Mouse (Mus musculus) limb, embryonic 14.5 days (tissue): ENCODE measurements around the gene Gm3417. TPM values are rescaled to one million over a fixed set of nuclear protein-coding genes. Genes with fewer than 3 reads are reported as not detected.
"Not testable (repeated sequence)": the region's sequence is repeated elsewhere in the genome, so short reads cannot be mapped to it uniquely, and the experiment has no call there.

ENCODE experiments used
- ATAC-seq: fragments of 200-750 bp; cut with Nextera tagmentation; 2 replicates; pipeline ENCODE4 v1.8.0; 2017; ENCODE audit warnings: low read depth, moderate number of reproducible peaks, moderate TSS enrichment; ENCODE audit not compliant: low FRiP score
- DNase-seq: peaks from one replicate; pipeline ENCODE4 v3.0.0-alpha.2; 2015; ENCODE audit warnings: low spot score
- H3K27ac ChIP-seq: fragments of 300-500 bp; sonication (generic); replicated peaks from 2 replicates; pipeline ENCODE4 v1.5.1; 2014; ENCODE audit warnings: low read depth, mild to moderate bottlenecking, low read length, moderate library complexity, mixed read lengths
- H3K27me3 ChIP-seq: fragments of 300-500 bp; sonication (generic); 2 replicates; pipeline ENCODE4 v1.6.1; 2014; ENCODE audit warnings: low read length, mixed read lengths; ENCODE audit not compliant: control insufficient read depth, insufficient read depth
- H3K36me3 ChIP-seq: fragments of 300-500 bp; sonication (generic); 2 replicates; pipeline ENCODE4 v1.6.1; 2014; ENCODE audit warnings: mild to moderate bottlenecking, low read length, moderate library complexity, mixed read lengths; ENCODE audit not compliant: control insufficient read depth, insufficient read depth
- H3K4me1 ChIP-seq: fragments of 300-500 bp; sonication (generic); 2 replicates; pipeline ENCODE4 v1.6.1; 2014; ENCODE audit warnings: antibody characterized with exemption, low read length, mixed read lengths; ENCODE audit not compliant: control insufficient read depth, insufficient read depth
- H3K4me2 ChIP-seq: fragments of 300-500 bp; sonication (generic); replicated peaks from 2 replicates; pipeline ENCODE4 v1.6.1; 2014; ENCODE audit warnings: low read depth, mild to moderate bottlenecking, low read length, moderate library complexity; ENCODE audit not compliant: severe bottlenecking
- H3K4me3 ChIP-seq: fragments of 300-500 bp; sonication (generic); replicated peaks from 2 replicates; pipeline ENCODE4 v1.5.1; 2014; ENCODE audit warnings: low read length
- H3K9ac ChIP-seq: fragments of 300-500 bp; sonication (generic); 2 replicates; pipeline ENCODE4 v1.6.1; 2014; ENCODE audit warnings: mild to moderate bottlenecking, low read depth, low read length, moderate library complexity; ENCODE audit not compliant: severe bottlenecking
- H3K9me3 ChIP-seq: fragments of 300-500 bp; sonication (generic); 2 replicates; pipeline ENCODE4 v1.6.1; 2016; ENCODE audit warnings: low read length; ENCODE audit not compliant: control insufficient read depth
- WGBS: fragments of 180-500 bp; shearing (Covaris S2); extraction: QIAGEN DNeasy Blood & Tissue Kit; methylation state at CpG from one replicate; pipeline ENCODE4 v1.1.7; 2014; 5-methylcytosine and 5-hydroxymethylcytosine counted together
- polyA plus RNA-seq, 2 experiments: library from polyadenylated mRNA; depleted of rRNA in 1 of 2; stranded (reverse) in 1 of 2; unstranded in 1 of 2; fragments of >200 nt; fragmentation: Nextera tagmentation in 1 of 2; extraction: Ambion mirVana in 1 of 2; gene quantifications; 2 replicates each; pipeline versions ENCODE4 v1.2.1 to v1.2.3; 2012 to 2014

Gene Gm3417
- polyA plus RNA-seq (2012; rRNA removed) (0.54 TPM in 1 of 2 replicates, not detected in the other), polyA plus RNA-seq (2014; fragmentation: Nextera tagmentation; extraction: Ambion mirVana) (not detected in 2 replicates)

GRCm38 (mm10) chr17:14978362-14979038 is at the start of gene Gm3417, which contains the start of gene 9030025P20Rik:
Gm3417 (minus strand) TSS chr17:14978790.
9030025P20Rik (plus strand) TSS chr17:14978468.
- not testable (repeated sequence) for H3K4me1 ChIP-seq, H3K27ac ChIP-seq, H3K27me3 ChIP-seq, H3K36me3 ChIP-seq, H3K4me2 ChIP-seq, H3K4me3 ChIP-seq, DNase-seq, H3K9me3 ChIP-seq, H3K9ac ChIP-seq
- no CpG with 5 or more reads among the region's 60 CpGs for WGBS
- ATAC-seq, result peak; percentile 97

- not testable (repeated sequence) for H3K9ac ChIP-seq, H3K27ac ChIP-seq, H3K27me3 ChIP-seq, H3K4me3 ChIP-seq, H3K4me2 ChIP-seq, H3K4me1 ChIP-seq, ATAC-seq, DNase-seq, H3K9me3 ChIP-seq, H3K36me3 ChIP-seq
- WGBS, result no CpG with 5 or more reads among the region's 6 CpGs
Observed at GRCm38 (mm10) chr17:15025513-15025912, 46.9 kb upstream of the Gm3417 start.

GRCm38 (mm10) chr17:15024502-15025193 is 46.1 kb upstream of the Gm3417 start:
- H3K4me1 ChIP-seq, H3K27ac ChIP-seq, H3K9me3 ChIP-seq, H3K4me2 ChIP-seq, H3K9ac ChIP-seq, H3K27me3 ChIP-seq, DNase-seq, H3K4me3 ChIP-seq, H3K36me3 ChIP-seq: not testable (repeated sequence)
- WGBS, result no CpG with 5 or more reads among the region's 48 CpGs
- peak; percentile 93 for ATAC-seq

- not testable (repeated sequence) for H3K27me3 ChIP-seq, H3K4me3 ChIP-seq, H3K9me3 ChIP-seq, H3K36me3 ChIP-seq, H3K4me2 ChIP-seq, H3K9ac ChIP-seq, H3K27ac ChIP-seq, DNase-seq, H3K4me1 ChIP-seq
- no CpG with 5 or more reads among the region's 97 CpGs for WGBS
- ATAC-seq, result peak; percentile 80
Observed at GRCm38 (mm10) chr17:15023878-15024492, 45.4 kb upstream of the Gm3417 start.

- H3K9me3 ChIP-seq, H3K4me3 ChIP-seq, H3K36me3 ChIP-seq, H3K4me2 ChIP-seq, H3K9ac ChIP-seq, H3K4me1 ChIP-seq, ATAC-seq, H3K27me3 ChIP-seq, DNase-seq, H3K27ac ChIP-seq: not testable (repeated sequence)
- WGBS, result 74% methylated on average over 3 of the region's 3 CpGs
Observed at GRCm38 (mm10) chr17:15021503-15022220, 43.1 kb upstream of the Gm3417 start.

GRCm38 (mm10) chr17:15009706-15010413 is 31.3 kb upstream of the Gm3417 start, which contains the start of gene Gm3435:
Gm3435 (plus strand) TSS chr17:15010176.
- WGBS, result no CpG with 5 or more reads among the region's 60 CpGs
- not testable (repeated sequence) for DNase-seq, H3K27ac ChIP-seq, H3K4me1 ChIP-seq, H3K36me3 ChIP-seq, H3K9me3 ChIP-seq, H3K4me3 ChIP-seq, H3K9ac ChIP-seq, H3K27me3 ChIP-seq, H3K4me2 ChIP-seq
- peak; percentile 97 for ATAC-seq

- H3K27me3 ChIP-seq, H3K27ac ChIP-seq, H3K36me3 ChIP-seq, DNase-seq, H3K4me3 ChIP-seq, H3K4me2 ChIP-seq, H3K4me1 ChIP-seq, H3K9ac ChIP-seq, ATAC-seq, H3K9me3 ChIP-seq: not testable (repeated sequence)
- no CpG with 5 or more reads among the region's 3 CpGs for WGBS
Observed at GRCm38 (mm10) chr17:15009088-15009487, 30.5 kb upstream of the Gm3417 start.
